8 mouse cellular contexts compared by ENCODE assay signal in the genomic region with DNA sequence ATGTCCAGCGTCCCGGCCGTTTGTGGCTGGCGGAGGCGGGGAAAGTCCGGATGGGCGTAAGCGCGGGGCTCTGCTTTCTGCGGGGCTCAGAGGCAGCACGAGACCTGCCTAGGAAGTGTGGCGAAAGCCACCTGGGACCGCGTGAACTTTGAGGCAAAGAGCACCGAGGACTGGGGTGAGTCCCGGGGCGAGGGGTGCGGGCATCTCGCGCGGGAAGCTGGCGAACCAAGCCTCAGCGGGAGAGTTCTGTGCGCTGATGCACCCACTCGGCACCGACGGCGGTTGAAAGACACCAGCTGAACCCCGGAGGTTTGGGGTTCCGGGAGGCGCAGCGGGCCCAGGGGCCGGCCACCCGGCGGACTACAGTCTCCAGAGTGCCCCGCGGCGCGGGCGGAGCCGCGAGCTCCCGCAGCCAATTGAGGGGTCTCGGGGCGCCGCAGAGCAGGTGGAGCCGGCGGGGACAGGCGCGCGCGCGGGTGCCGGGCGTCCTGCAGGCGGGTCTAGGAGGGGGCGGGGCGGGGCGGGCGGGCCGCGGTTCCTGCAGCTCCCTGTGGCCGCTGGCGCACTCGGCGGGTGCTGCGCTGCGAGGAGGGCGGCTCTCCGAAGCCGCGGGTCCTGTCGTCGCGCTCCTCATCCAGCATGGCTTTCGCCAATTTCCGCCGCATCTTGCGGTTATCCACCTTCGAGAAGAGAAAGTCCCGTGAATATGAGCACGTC. TPM values are rescaled to one million over a fixed set of nuclear protein-coding genes. Genes with fewer than 3 reads are reported as not detected.
DNase-seq lines count a peak whose midpoint lies in the region; ATAC-seq and TF ChIP-seq lines count a peak whose summit lies in the region.

Stk10 (plus strand) TSS at position 541 of the 717 bp plus-strand sequence.

- no peaks in the 10 kb centered on the region for H3K9me3 ChIP-seq in E14TG2a.4 (ENCODE audit: low read length)
- no peaks in the 10 kb centered on the region for H3K9me3 ChIP-seq in forebrain, embryonic 13.5 days (replicated peaks)
- no peaks in the 10 kb centered on the region for H3K9me3 ChIP-seq in liver, embryonic 16.5 days (replicated peaks; ENCODE audit: control insufficient read depth, low read length)
- no peaks in the 10 kb centered on the region for H3K9me3 ChIP-seq in neural tube, embryonic 12.5 days
- H3K9me3 ChIP-seq in stomach, postnatal 0 days (ENCODE audit: control insufficient read depth, low read length): no peaks in the 10 kb centered on the region

- H3K4me2 ChIP-seq in forebrain, embryonic 13.5 days: peak within 1 kb of the TSS; percentile 94
- H3K4me2 ChIP-seq in liver, embryonic 16.5 days (ENCODE audit: low read depth, low read length): peak within 1 kb of the TSS; percentile 100
- peak within 1 kb of the TSS; percentile 97 for H3K4me2 ChIP-seq in neural tube, embryonic 12.5 days (replicated peaks)
- peak within 1 kb of the TSS; percentile 94 for H3K4me2 ChIP-seq in stomach, postnatal 0 days (replicated peaks; ENCODE audit: low read depth)

- peaks cover 58% of the 10 kb centered on the region for H3K4me1 ChIP-seq in E14TG2a.4 (replicated peaks; ENCODE audit: low read depth, low read length)
- peaks cover 26% of the 10 kb centered on the region for H3K4me1 ChIP-seq in forebrain, embryonic 13.5 days
- H3K4me1 ChIP-seq in liver, embryonic 16.5 days (ENCODE audit: control insufficient read depth, low read depth, low read length): peaks cover 28% of the 10 kb centered on the region
- H3K4me1 ChIP-seq in neural tube, embryonic 12.5 days: peaks cover 39% of the 10 kb centered on the region
- H3K4me1 ChIP-seq in stomach, postnatal 0 days (replicated peaks; ENCODE audit: control insufficient read depth, insufficient read depth): 0 out of 2 replicates have a peak, but pooled peaks cover 3% of the 10 kb centered on the region

- peak within 1 kb of the TSS; percentile 87 for H3K4me3 ChIP-seq in E14TG2a.4 (replicated peaks; ENCODE audit: low read length)
- peak within 1 kb of the TSS; percentile 68 for H3K4me3 ChIP-seq in forebrain, embryonic 13.5 days
- peak within 1 kb of the TSS; percentile 77 for H3K4me3 ChIP-seq in liver, embryonic 16.5 days (ENCODE audit: low read depth, low read length)
- H3K4me3 ChIP-seq in neural tube, embryonic 12.5 days: peak within 1 kb of the TSS; percentile 55
- H3K4me3 ChIP-seq in stomach, postnatal 0 days (ENCODE audit: low read depth, low read length): peak within 1 kb of the TSS; percentile 67

- H3K36me3 ChIP-seq in E14TG2a.4 (ENCODE audit: insufficient read depth, low read length): no peaks in the 10 kb centered on the region
- H3K36me3 ChIP-seq in forebrain, embryonic 13.5 days (ENCODE audit: poor library complexity, severe bottlenecking): 0 out of 2 replicates have a peak, but pooled peaks cover 5% of the 10 kb centered on the region
- H3K36me3 ChIP-seq in liver, embryonic 16.5 days (ENCODE audit: control insufficient read depth, insufficient read depth): no peaks in the 10 kb centered on the region
- no peaks in the 10 kb centered on the region for H3K36me3 ChIP-seq in neural tube, embryonic 12.5 days
- H3K36me3 ChIP-seq in stomach, postnatal 0 days (ENCODE audit: control insufficient read depth, insufficient read depth, low read length): no peaks in the 10 kb centered on the region

- DNase-seq in c-Kit-positive CD71-positive TER-119-negative erythroid progenitor cells, embryonic 14.5 days (ENCODE audit: low read depth): peak; percentile 67
- DNase-seq in heart, postnatal 10 days: peak; percentile 89 to 92
- no peak for DNase-seq in large intestine, adult 2 months (ENCODE audit: low read depth, low spot score)
- peak; percentile 90 for DNase-seq in stomach, postnatal 0 days (ENCODE audit: low spot score)

- H3K9ac ChIP-seq in forebrain, embryonic 13.5 days: peak within 1 kb of the TSS; percentile 73
- peak within 1 kb of the TSS; percentile 81 for H3K9ac ChIP-seq in liver, embryonic 16.5 days (ENCODE audit: low read depth, low read length)
- peak within 1 kb of the TSS; percentile 70 for H3K9ac ChIP-seq in neural tube, embryonic 12.5 days
- H3K9ac ChIP-seq in stomach, postnatal 0 days (ENCODE audit: low read length): peak within 1 kb of the TSS; percentile 61

- TF ChIP-seq CTCF in E14TG2a.4 (conservative IDR thresholded peaks at IDR 0.05; ENCODE audit: low read length): no peak
- TF ChIP-seq CTCF in stomach, postnatal 0 days (IDR thresholded peaks at IDR 0.05; ENCODE audit: low read depth): no peak

- no peak for TF ChIP-seq EP300 in stomach, postnatal 0 days (optimal IDR thresholded peaks at IDR 0.05)

- intact Hi-C loops in heart, postnatal 10 days (cut with DNase I): loop anchor here (5.0 kb wide), 1 partner anchor 81 kb away; no protein-coding TSS in a partner anchor

- H3K27me3 ChIP-seq in E14TG2a.4 (ENCODE audit: insufficient read depth, low read length): peaks cover 32% of the 10 kb centered on the region
- peaks cover 36% of the 10 kb centered on the region for H3K27me3 ChIP-seq in forebrain, embryonic 13.5 days
- H3K27me3 ChIP-seq in liver, embryonic 16.5 days (ENCODE audit: control insufficient read depth, insufficient read depth, low read depth, low read length): no peaks in the 10 kb centered on the region
- H3K27me3 ChIP-seq in neural tube, embryonic 12.5 days (replicated peaks): peaks cover 15% of the 10 kb centered on the region; the same call in 1 of the 2 replicates
- H3K27me3 ChIP-seq in stomach, postnatal 0 days (ENCODE audit: control insufficient read depth, insufficient read depth, low read length): no peaks in the 10 kb centered on the region

- no peak within 1 kb of the TSS for H3K27ac ChIP-seq in forebrain, embryonic 13.5 days
- peak within 1 kb of the TSS; percentile 67 for H3K27ac ChIP-seq in liver, embryonic 16.5 days (ENCODE audit: low read length)
- H3K27ac ChIP-seq in neural tube, embryonic 12.5 days: no peak within 1 kb of the TSS
- peak within 1 kb of the TSS; percentile 56 for H3K27ac ChIP-seq in stomach, postnatal 0 days (replicated peaks)

- ATAC-seq in forebrain, embryonic 13.5 days: peak; percentile 96
- peak; percentile 97 for ATAC-seq in liver, embryonic 16.5 days (ENCODE audit: low read depth)
- peak; percentile 89 for ATAC-seq in neural tube, embryonic 12.5 days (ENCODE audit: low FRiP score, low read depth)
- peak; percentile 96 for ATAC-seq in stomach, postnatal 0 days (ENCODE audit: low FRiP score, low TSS enrichment)

- WGBS in forebrain, embryonic 13.5 days: under 1% methylated on average over 63 of the region's 82 CpGs
- under 1% methylated on average over 80 of the region's 82 CpGs for WGBS in large intestine, adult 2 months
- WGBS in liver, embryonic 16.5 days (ENCODE audit: insufficient replicate concordance): under 1% methylated on average over 74 of the region's 82 CpGs
- under 1% methylated on average over 65 of the region's 82 CpGs for WGBS in neural tube, embryonic 12.5 days
- WGBS in stomach, postnatal 0 days: under 1% methylated on average over 69 of the region's 82 CpGs

RNA-seq across cellular contexts. Expression of gene Stk10, which starts in this region (rescaled TPM):
- 1.3 TPM in 2 replicates for polyA plus RNA-seq in forebrain, embryonic 13.5 days (2015; fragmentation: Nextera tagmentation; extraction: Ambion mirVana)
- 10 to 100 TPM; 13.9 to 16.7 TPM for total RNA-seq in heart, postnatal 10 days (2021)
- 13.5 and 30.5 TPM in 2 replicates for polyA plus RNA-seq in large intestine, adult 2 months (2012; rRNA removed)
- polyA plus RNA-seq in liver, embryonic 16.5 days (2015; fragmentation: Nextera tagmentation; extraction: Ambion mirVana): 3.6 and 4.8 TPM in 2 replicates
- 3.2 and 4.1 TPM in 2 replicates for polyA plus RNA-seq in neural tube, embryonic 12.5 days (2016; fragmentation: Nextera tagmentation; extraction: Ambion mirVana)
- 1.1 and 1.6 TPM in 2 replicates for polyA plus RNA-seq in stomach, postnatal 0 days (2015; fragmentation: Nextera tagmentation; extraction: Ambion mirVana)

Comparison
In these comparisons a context has a peak if more than half of its experiments do, and no peak if none do; other contexts are left out.
1. H3K27ac ChIP-seq: peak in liver, embryonic 16.5 days (single experiment) and stomach, postnatal 0 days (single experiment); none in forebrain, embryonic 13.5 days (single experiment) and neural tube, embryonic 12.5 days (single experiment).
2. Peak in every context shown above with its lines, with median percentiles within 50 percentile points of each other: H3K4me3 ChIP-seq, ATAC-seq, H3K4me2 ChIP-seq and H3K9ac ChIP-seq.